Mouse (Mus musculus): ENCODE data around the gene Mbtps1.

DNA sequence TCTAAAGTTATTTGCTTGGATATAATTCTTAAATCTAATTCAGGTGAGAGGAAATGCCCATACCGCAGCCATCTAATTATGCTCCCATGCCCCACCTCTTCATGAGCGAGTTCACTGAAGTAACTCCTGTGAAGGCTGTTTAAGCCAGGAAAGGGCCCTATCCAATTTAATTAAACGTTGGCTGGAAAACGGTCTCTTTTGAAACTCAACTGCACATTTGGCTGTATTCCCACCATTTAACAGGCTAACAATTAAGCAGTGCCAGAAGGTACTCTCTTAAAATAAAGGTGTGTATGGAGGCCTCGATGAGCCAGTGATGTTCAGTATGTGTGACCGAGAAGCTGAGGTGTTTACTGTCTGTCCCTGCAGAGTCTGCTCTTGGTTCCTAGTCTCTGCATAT lies 2.7 kb downstream of the Mbtps1 start:
- TF ChIP-seq CTCF (IDR thresholded peaks at IDR 0.05; ENCODE audit: low read depth) (no peak), EP300 (IDR thresholded peaks at IDR 0.05; ENCODE audit: low read depth) (no peak)
